Mouse (Mus musculus): ENCODE measurements around the gene Zfc3h1. TPM values are rescaled to one million over a fixed set of nuclear protein-coding genes. Genes with fewer than 3 reads are reported as not detected.
A peak's percentile ranks its signal among the peaks of the same experiment; 100 is the strongest.

The Zfc3h1 gene
- 27.0 and 31.3 TPM in 2 replicates for total RNA-seq (2012; rRNA removed)

DNA sequence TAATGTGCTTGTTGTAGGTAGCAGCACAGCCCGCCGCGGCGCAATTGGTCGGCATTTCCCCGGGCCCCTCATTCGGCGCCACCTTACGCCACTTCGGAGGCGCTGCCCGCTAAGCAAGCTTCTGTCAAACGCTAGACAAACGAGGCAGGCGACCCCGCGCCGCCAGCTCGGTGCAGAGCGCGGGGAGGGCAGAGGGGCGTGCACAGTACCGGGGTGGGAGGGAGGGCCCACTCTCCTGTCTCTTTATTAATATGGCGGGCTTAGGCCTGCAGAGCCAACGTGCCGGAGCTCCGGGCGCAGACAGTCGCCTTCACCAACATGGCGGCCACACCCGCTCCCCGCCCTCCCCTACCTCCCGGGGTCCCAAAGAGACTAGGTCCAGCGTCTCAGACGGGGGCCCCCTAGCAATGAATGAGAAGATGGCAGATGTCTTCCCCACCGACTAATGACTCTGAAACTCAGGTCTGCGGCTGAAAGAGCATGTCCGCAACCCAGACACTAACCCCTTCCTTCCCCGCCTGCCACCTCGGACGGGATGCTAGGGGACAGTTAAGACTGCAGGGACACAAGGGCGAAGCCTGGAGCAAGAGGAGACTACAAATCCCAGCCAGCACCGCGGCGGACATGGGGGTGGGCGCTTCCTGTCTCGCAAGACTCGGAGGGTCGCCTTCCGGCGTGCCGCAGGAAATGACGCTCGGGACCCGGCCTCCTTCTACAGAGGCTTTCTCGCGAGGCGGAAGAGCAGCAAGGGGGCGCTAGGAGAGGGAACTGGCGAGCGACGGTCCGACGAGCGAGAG, at the start of gene Zfc3h1, which contains the start of gene Thap2:
Zfc3h1 (plus strand) TSS at position 739 of the 797 bp plus-strand sequence.
Thap2 (minus strand) TSS at position 223 of the 797 bp plus-strand sequence.
- peak within 1 kb of the TSS; percentile 75 to 81 for H3K4me3 ChIP-seq (ENCODE audit: insufficient read depth in 1 of 2, low read depth in 1 of 2, low read length in 2 of 2, poor library complexity in 1 of 2, severe bottlenecking in 1 of 2)
- DNase-seq (ENCODE audit: low read depth, low spot score), result peak; percentile 95
- H3K4me1 ChIP-seq (ENCODE audit: control insufficient read depth in 2 of 2, insufficient read depth in 2 of 2, low read length in 2 of 2, poor library complexity in 1 of 2), result peaks cover 5 to 8% of the 10 kb centered on the region in 2 experiments; a peak in 1 of 4 replicates
- peak within 1 kb of the TSS; percentile 91 for H3K9ac ChIP-seq (ENCODE audit: insufficient read depth, low read depth, low read length, poor library complexity, severe bottlenecking)
- H3K36me3 ChIP-seq (ENCODE audit: control insufficient read depth, insufficient read depth, low read length, poor library complexity, severe bottlenecking), result peaks cover 2% of the 10 kb centered on the region; the same call in 1 of the 2 replicates
- no peaks in the 10 kb centered on the region for H3K9me3 ChIP-seq (ENCODE audit: control insufficient read depth, insufficient read depth, low read depth, low read length)
- in situ Hi-C loops (cut with MboI; ENCODE audit: low sequenced_read_pairs in 2 of 2, unreplicated experiment in 2 of 2), result no loop called here
- TF ChIP-seq ZNF384 (IDR thresholded peaks at IDR 0.05; ENCODE audit: low read depth, low read length) (no peak), CHD2 (IDR thresholded peaks at IDR 0.05; ENCODE audit: low read depth, low read length) (peak; percentile 90), HCFC1 (IDR thresholded peaks at IDR 0.05; ENCODE audit: borderline replicate concordance, insufficient read depth, low read length) (peak; percentile 94), ZC3H11A (IDR thresholded peaks at IDR 0.05; ENCODE audit: borderline replicate concordance, low read depth, low read length) (no peak)
- peak within 1 kb of the TSS; percentile 81 for H3K27ac ChIP-seq (ENCODE audit: insufficient read depth, low read depth, low read length, poor library complexity, severe bottlenecking)

DNA sequence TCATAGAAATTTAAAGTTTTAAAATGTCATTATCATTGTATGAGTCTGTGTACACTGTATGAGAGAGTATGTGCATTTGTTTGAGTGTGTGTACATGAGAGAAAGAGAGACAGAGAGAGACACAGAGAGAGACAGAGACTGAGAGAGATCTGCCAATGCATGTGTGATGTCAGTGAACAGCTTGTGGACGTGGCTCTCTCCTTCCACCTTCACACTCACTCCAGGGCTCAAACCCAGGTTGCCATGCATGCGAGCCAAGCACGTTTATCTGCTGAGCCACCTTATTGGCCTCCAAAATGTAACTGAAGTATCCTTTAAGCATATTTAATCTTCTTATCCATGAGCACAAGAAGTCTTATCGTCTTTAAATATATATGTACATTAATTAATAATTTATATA, 47.9 kb upstream of the Zfc3h1 start:
- H3K4me3 ChIP-seq (ENCODE audit: insufficient read depth in 1 of 2, low read depth in 1 of 2, low read length in 2 of 2, poor library complexity in 1 of 2, severe bottlenecking in 1 of 2), result no peak overlapping the region
- no peaks in the 10 kb centered on the region for H3K9me3 ChIP-seq (ENCODE audit: control insufficient read depth, insufficient read depth, low read depth, low read length)
- in situ Hi-C loops (cut with MboI; ENCODE audit: low sequenced_read_pairs in 2 of 2, unreplicated experiment in 2 of 2), result no loop called here
- no peak overlapping the region for H3K9ac ChIP-seq (ENCODE audit: insufficient read depth, low read depth, low read length, poor library complexity, severe bottlenecking)
- no peak overlapping the region for H3K27ac ChIP-seq (ENCODE audit: insufficient read depth, low read depth, low read length, poor library complexity, severe bottlenecking)
- DNase-seq (ENCODE audit: low read depth, low spot score), result no peak
- TF ChIP-seq CHD2 (IDR thresholded peaks at IDR 0.05; ENCODE audit: low read depth, low read length), result no peak
- H3K36me3 ChIP-seq (ENCODE audit: control insufficient read depth, insufficient read depth, low read length, poor library complexity, severe bottlenecking), result no peaks in the 10 kb centered on the region
- no peaks in the 10 kb centered on the region for H3K4me1 ChIP-seq (ENCODE audit: control insufficient read depth in 2 of 2, insufficient read depth in 2 of 2, low read length in 2 of 2, poor library complexity in 1 of 2)

DNA sequence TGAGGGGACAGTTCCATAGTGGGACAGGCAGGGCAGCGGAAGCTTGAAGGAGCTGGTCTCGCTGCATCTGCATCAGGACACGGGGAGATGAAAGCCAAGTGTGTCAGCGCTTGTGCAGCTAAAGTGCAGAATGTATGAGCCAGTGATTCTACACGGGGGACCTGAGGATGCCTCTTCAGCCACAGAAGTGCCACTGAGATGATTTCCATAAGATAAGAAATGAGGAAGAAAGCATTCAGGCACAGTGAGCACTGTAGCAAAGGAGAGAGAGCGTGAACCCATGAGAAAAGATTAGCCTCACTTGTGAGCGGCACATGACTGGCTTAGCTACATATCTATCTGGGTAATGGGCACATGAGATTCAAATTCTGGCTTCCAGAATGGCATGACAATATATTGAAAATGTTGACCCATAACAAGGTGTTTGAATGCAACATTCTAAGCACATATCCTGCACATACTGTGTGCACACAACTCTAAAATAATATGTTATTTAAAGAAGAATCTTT, 44.9 kb upstream of the Zfc3h1 start:
- Histone ChIP-seq H3K27ac (ENCODE audit: insufficient read depth, low read depth, low read length, poor library complexity, severe bottlenecking) (no peak overlapping the region), H3K9ac (ENCODE audit: insufficient read depth, low read depth, low read length, poor library complexity, severe bottlenecking) (no peak overlapping the region), H3K4me1 (ENCODE audit: control insufficient read depth in 2 of 2, insufficient read depth in 2 of 2, low read length in 2 of 2, poor library complexity in 1 of 2) (peaks cover 1 to 5% of the 10 kb centered on the region in 2 experiments; a peak in 2 of 4 replicates), H3K4me3 (ENCODE audit: insufficient read depth in 1 of 2, low read depth in 1 of 2, low read length in 2 of 2, poor library complexity in 1 of 2, severe bottlenecking in 1 of 2) (no peak overlapping the region), H3K36me3 (ENCODE audit: control insufficient read depth, insufficient read depth, low read length, poor library complexity, severe bottlenecking) (no peaks in the 10 kb centered on the region), H3K9me3 (ENCODE audit: control insufficient read depth, insufficient read depth, low read depth, low read length) (no peaks in the 10 kb centered on the region)
- no peak for DNase-seq (ENCODE audit: low read depth, low spot score)
- in situ Hi-C loops (cut with MboI; ENCODE audit: low sequenced_read_pairs in 2 of 2, unreplicated experiment in 2 of 2), result no loop called here
- TF ChIP-seq ZNF384 (IDR thresholded peaks at IDR 0.05; ENCODE audit: low read depth, low read length) (no peak), ZC3H11A (IDR thresholded peaks at IDR 0.05; ENCODE audit: borderline replicate concordance, low read depth, low read length) (no peak), HCFC1 (IDR thresholded peaks at IDR 0.05; ENCODE audit: borderline replicate concordance, insufficient read depth, low read length) (no peak), CHD2 (IDR thresholded peaks at IDR 0.05; ENCODE audit: low read depth, low read length) (no peak), MAFK (IDR thresholded peaks at IDR 0.05; ENCODE audit: insufficient read depth, low read depth, low read length) (no peak)

DNA sequence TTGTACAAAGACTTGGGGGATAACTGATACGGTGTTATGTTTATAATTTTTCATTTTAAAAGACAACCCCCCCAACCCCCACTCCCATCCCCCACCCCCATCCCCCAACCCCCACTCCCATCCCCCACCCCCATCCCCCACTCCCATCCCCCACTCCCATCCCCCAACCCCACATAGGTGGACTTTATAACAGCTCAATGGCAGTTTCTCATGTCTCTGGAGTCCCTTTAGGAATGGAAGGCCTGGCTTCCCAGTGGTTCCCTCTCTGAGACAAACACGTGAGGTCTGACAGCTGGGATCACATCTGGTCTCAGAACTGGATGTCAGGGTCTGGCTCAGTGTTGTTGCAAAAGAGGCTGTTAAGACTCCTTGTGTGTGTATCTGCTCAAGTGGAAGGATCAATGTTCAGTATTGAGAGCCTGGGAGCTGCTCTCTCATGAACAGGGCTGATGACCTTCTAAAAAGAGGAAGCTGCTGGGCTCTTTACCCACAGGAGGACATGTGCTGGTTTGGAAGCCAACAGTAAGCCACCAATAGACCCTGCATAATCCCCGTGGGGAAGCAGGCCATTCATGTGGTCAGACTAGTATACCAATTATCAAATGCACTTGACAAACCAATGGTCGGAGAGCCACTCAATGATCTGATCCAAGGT, 41.9 kb upstream of the Zfc3h1 start:
- no peaks in the 10 kb centered on the region; the same call in 1 of the 2 replicates for H3K36me3 ChIP-seq (ENCODE audit: control insufficient read depth, insufficient read depth, low read length, poor library complexity, severe bottlenecking)
- H3K4me3 ChIP-seq (ENCODE audit: insufficient read depth in 1 of 2, low read depth in 1 of 2, low read length in 2 of 2, poor library complexity in 1 of 2, severe bottlenecking in 1 of 2), result no peak overlapping the region
- peaks cover 1 to 5% of the 10 kb centered on the region in 2 experiments; a peak in 2 of 4 replicates for H3K4me1 ChIP-seq (ENCODE audit: control insufficient read depth in 2 of 2, insufficient read depth in 2 of 2, low read length in 2 of 2, poor library complexity in 1 of 2)
- no peak overlapping the region for H3K27ac ChIP-seq (ENCODE audit: insufficient read depth, low read depth, low read length, poor library complexity, severe bottlenecking)
- in situ Hi-C loops (cut with MboI; ENCODE audit: low sequenced_read_pairs in 2 of 2, unreplicated experiment in 2 of 2), result no loop called here
- DNase-seq (ENCODE audit: low read depth, low spot score), result no peak
- TF ChIP-seq MAFK (IDR thresholded peaks at IDR 0.05; ENCODE audit: insufficient read depth, low read depth, low read length) (no peak), ZC3H11A (IDR thresholded peaks at IDR 0.05; ENCODE audit: borderline replicate concordance, low read depth, low read length) (no peak), CHD2 (IDR thresholded peaks at IDR 0.05; ENCODE audit: low read depth, low read length) (no peak), HCFC1 (IDR thresholded peaks at IDR 0.05; ENCODE audit: borderline replicate concordance, insufficient read depth, low read length) (no peak), ZNF384 (IDR thresholded peaks at IDR 0.05; ENCODE audit: low read depth, low read length) (no peak)
- no peak overlapping the region for H3K9ac ChIP-seq (ENCODE audit: insufficient read depth, low read depth, low read length, poor library complexity, severe bottlenecking)
- H3K9me3 ChIP-seq (ENCODE audit: control insufficient read depth, insufficient read depth, low read depth, low read length), result no peaks in the 10 kb centered on the region
